Mouse (Mus musculus) lung, postnatal 25 days (tissue): ENCODE data around the gene Zwilch.
"Not testable (repeated sequence)": the region's sequence is repeated elsewhere in the genome, so short reads cannot be mapped to it uniquely, and the experiment has no call there.

Experiments
- DNase-seq: peaks from one replicate; pipeline ENCODE4 v3.0.0; 2022; ENCODE audit warnings: low spot score

Gene Zwilch

GRCm38 (mm10) chr9:64178974-64179646 is 6.2 kb upstream of the Zwilch start, which contains the start of gene Snapc5:
Gene Snapc5 (plus strand): TSS chr9:64179274.
- peak; percentile 90 for DNase-seq

DNA sequence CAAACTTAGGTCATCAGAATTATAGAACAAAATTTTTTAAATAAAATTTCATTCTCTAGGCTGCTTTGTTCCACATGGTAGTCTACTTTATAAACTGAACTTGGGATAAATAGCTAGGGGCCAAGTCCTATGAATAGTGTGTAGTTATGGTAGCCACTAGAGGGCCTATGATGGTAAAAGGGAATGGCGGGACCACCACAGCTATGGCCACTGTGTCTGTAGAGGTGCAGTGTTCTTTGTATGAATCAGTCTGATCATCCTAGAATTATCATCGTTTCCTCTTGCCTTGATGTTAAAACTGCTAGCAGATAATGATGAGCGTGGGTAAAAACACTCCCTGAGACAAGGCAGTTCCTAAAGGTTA is 5.7 kb upstream of the Zwilch start:
- DNase-seq, result no peak

GRCm38 (mm10) chr9:64175378-64175777 is 2.5 kb upstream of the Zwilch start:
- DNase-seq, result no peak

- DNase-seq, result no peak
Observed at GRCm38 (mm10) chr9:64174766-64175165, 1.9 kb upstream of the Zwilch start.

GRCm38 (mm10) chr9:64174341-64174740 is 1.4 kb upstream of the Zwilch start:
- no peak for DNase-seq

DNA sequence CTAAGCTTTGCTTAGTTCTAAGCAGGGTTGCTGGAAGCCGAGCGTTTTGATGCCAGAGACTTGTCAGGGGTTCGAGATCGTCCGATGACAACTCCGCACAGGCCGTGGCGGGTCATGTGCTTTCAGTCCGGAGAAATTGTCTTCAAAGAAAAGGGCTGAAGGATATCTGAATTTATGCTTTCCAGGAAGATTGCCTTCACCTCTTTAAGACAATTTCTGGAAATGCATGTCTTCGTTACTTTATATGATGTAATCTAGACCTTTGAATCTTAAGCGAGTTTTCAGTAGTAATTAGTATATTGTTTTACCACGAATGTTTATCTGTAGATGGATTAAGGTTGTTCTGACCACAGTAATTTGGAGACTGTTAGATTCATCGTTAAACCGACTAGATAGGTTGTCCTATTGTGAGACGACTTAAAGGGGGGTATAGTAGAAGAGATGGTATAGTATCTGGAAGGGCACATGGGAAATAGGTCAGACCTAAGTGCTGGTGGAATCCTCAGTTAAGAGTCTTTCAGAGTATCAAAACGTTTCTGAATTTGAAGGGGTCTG is 839 bp upstream of the Zwilch start:
- no peak for DNase-seq

DNA sequence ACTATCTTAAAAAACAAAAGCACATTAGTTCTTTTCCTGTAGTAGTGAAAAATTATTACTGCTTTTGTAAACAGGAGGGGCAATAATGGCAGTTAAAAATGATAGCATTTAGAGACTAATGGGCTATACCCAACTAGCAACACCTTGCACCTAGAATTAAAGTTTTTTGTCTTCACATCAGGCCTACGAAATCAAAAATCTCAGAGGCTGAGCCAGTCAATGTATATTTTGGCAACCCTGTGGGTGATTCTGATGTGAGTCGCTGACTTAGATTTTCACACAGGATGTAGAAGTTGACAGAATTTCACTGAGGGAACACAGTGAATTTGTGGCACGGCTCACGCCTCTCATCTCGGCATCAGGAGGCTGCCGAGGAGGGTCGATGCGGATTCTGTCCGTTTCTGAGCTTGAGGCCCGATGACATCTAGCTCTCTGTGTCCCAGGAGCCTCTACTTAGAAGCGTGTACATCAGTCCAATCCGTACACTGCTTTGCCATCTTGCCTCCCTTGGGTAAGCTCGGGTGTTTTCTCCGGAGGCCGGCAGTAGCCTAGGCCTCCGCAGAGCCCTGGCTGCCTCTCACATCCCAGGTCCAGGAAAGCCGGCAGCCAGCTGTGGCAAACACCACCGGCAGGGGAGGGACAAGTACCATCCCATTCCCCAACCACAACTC is 624 bp downstream of the Zwilch start:
- no peak for DNase-seq

GRCm38 (mm10) chr9:64169967-64170366 is 2.9 kb downstream of the Zwilch start:
- not testable (repeated sequence) for DNase-seq

- no peak for DNase-seq
Observed at GRCm38 (mm10) chr9:64160471-64160870, 12.4 kb downstream of the Zwilch start.

DNA sequence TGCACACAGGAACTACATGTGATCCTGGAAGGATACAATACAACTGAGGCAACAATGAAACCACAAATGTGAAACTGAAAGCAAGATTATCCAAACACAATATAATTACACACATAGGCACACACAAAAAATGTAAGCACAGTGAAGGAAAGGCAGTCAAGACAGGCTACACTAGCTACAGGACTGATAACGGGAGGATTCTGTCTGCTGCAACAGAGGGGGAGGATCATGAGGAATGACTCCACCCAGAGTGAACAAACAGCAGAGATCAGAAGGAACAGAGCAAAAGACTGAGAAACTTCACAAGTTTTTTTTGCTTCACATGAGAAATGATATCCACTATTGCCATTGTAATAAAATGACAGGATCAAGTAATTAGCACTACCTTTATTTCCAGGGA is 16.3 kb downstream of the Zwilch start:
- DNase-seq, result no peak

- DNase-seq, result no peak
Observed at GRCm38 (mm10) chr9:64139879-64140278, 33.0 kb downstream of the Zwilch start.

DNA sequence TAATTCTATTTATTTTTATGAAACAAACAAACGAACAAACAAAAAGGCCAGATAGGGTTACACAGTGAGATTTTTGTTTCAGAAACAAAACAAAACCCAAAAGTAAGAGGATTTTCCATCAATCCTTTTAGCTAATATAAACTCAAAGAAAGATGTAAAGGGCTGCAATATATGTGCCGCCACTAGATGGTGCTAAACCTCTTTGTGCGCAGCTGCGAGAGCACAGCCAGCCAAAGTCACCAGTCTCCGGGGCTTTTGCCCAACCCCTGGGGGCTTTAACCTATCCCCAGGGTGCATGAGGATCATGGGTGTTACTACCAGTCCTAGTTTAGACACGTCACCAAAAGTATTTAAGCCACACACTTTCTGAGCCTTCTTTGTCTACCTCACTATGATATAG is 34.0 kb downstream of the Zwilch start:
- DNase-seq, result peak; percentile 42

GRCm38 (mm10) chr9:64131623-64132022 is 41.3 kb downstream of the Zwilch start:
- DNase-seq, result no peak

GRCm38 (mm10) chr9:64126121-64126520 is 46.8 kb downstream of the Zwilch start:
- no peak for DNase-seq

DNA sequence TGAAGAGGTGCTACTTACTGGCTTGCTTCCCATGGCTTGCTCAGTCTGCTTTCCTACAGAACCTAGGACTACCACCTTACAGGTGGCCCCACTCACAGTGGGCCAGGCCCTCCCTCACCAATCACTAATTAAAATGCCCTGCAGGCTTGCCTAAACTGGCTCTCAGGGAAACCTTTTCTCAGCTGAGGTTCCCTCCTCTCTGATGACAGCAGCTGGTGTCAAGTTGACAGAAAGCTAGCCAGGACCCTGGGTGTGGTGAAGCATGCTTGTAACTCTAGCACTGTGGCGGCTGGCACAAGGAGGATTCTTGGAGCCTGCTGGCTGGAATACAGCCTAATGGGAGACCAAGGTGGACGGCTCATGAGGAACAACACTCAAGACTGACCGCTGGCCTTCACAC is 47.6 kb downstream of the Zwilch start:
- no peak for DNase-seq

- not testable (repeated sequence) for DNase-seq
Observed at GRCm38 (mm10) chr9:64124846-64125245, 48.1 kb downstream of the Zwilch start.

DNA sequence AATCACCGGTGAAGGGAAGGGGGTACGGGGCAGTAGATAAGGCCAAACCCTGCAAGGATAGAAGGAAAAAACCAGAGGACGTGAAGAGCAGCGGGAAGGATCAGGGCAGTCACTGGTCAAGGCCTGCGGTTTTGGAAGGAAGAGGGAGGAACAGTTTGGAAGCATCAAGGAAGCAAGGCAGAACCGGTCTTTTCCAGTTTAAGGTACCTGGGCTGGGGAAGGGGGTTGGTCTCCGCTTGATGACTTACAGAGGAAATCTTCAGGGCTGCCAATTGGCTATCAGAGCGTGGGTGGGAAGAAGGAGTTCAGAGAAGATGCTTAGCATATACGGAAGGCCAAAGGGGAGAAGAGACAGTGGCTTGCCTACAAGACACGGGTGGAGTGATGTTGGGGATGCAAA is 50.3 kb downstream of the Zwilch start:
- no peak for DNase-seq

- DNase-seq, result no peak
Observed at GRCm38 (mm10) chr9:64120584-64121277, 52.2 kb downstream of the Zwilch start.

GRCm38 (mm10) chr9:64119898-64120297 is 53.0 kb downstream of the Zwilch start:
- peak; percentile 28 for DNase-seq

DNA sequence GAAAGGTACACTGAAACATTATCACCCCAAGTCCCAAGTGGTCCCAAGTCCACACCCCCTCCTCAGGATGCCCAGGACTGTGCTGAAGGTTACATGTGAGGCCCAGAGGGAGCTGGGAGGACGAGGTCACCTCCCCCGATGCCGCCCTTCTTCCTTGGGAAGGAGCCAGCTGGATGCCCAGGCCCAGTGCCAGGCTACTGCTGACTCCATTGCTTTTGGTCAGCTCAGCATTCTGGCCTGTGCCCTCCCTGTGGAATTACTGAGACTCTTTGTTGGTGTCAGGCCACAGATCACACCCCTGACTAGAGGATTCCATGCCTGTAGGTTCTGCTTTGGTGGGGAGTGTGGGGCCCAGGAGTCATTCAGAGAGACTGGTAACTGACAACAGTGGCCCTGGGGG is 56.0 kb downstream of the Zwilch start, which contains the start of gene Lctl:
TSS of gene Lctl (plus strand) at position 272 of the 400 bp plus-strand sequence.
- no peak for DNase-seq

DNA sequence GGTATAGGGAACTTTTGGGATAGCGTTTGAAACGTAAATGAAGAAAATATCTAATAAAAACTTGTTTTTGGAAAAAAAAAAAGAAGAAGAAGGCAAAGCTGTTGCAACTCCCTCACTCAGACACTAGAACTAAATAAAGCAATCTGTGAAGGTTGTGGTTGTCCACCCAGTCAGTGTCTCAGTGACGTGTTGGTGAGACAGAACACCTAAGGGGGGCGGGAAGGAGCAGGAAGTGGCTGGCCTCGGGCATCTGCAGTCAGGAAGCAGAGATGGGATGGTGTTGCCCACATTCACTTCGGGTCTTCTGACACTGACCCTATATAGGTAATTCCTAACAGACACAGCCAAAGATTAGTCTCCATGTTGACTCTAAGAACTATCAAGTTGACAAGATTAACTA is 57.1 kb downstream of the Zwilch start:
- DNase-seq, result no peak

DNA sequence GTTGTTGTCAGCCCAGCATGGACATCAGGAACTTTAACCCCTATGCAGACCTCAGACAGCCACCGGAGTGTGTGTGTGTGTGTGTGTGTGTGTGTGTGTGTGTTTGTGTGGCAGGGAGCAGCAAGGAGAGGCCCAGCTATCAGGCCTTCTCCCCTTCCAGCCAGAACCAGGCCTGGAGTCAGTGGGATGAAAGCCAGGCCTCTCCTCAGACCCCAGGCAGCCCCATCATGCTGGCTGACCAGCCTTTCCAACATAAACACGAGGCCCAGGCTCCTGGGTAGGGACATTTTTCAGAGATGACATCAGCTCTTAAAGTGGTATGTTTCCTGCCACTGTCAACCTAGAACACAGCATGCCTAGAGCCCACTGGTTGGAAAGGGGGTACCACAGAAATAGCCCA is 58.3 kb downstream of the Zwilch start:
- DNase-seq, result no peak

GRCm38 (mm10) chr9:64110502-64110901 is 62.4 kb downstream of the Zwilch start:
- no peak for DNase-seq
